Mouse (Mus musculus): Measurements from ENCODE around the gene Fer1l4.

The Fer1l4 gene

DNA sequence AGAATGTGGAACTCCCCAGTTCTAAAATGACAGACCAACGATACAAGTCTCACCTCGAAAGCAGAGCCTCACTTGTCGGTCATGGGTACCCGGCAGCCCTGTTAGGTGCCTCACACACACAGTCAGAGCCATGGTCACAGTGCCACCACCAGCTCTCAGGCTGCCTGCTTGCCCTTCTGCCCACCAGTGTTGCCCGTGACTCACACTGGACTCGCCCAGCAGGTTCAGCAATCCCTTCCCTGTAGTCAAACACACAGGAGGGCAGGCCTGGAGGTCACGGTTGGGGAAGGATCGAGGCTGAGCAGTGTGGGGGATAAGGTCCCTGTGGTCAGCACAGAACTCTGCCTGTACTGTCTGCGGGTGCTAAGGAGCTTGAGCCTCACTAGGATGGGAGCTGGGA, at the start of gene Fer1l4:
Gene Fer1l4, minus strand, starts transcription at position 132 of the 400 bp plus-strand sequence.
- DNase-seq: no peak

DNA sequence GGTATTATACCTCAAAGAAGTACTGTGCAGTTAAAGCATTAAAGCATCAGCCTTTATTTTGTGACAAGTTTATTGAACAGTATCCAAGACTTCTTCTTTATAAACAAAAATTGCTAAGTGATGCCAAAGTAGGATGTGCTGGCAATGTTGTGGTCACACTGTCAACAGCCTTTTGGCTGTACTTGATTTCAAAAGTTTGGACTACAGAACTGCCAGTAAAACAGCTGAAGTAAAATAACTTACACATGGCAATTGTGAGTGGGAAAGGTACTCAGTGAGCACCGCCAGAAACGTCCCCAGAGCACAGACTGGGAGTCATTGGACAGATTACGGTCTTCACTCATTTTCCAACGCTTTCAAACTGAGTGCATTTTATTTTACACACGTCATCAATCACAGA, 39.2 kb upstream of the Fer1l4 start:
- DNase-seq: no peak

DNA sequence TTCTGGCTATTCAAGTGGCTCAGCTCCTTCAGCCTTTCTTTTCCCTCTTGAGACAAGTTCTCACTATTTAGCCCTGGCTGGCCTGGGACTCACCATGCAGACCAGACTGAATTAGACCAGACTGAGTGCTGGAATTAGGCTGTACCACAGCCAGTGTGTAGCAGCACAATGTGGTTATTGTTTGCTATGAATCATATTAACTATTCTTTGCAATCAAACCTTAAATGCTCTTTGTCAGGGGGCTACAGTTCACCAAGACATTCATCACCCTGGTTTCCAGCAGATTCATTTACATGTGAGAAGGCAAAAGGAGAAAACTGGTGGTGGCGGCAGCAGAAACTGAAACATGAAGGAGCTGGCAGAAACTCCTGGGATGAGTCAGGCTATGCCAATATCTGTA, 37.1 kb upstream of the Fer1l4 start:
- DNase-seq: no peak

DNA sequence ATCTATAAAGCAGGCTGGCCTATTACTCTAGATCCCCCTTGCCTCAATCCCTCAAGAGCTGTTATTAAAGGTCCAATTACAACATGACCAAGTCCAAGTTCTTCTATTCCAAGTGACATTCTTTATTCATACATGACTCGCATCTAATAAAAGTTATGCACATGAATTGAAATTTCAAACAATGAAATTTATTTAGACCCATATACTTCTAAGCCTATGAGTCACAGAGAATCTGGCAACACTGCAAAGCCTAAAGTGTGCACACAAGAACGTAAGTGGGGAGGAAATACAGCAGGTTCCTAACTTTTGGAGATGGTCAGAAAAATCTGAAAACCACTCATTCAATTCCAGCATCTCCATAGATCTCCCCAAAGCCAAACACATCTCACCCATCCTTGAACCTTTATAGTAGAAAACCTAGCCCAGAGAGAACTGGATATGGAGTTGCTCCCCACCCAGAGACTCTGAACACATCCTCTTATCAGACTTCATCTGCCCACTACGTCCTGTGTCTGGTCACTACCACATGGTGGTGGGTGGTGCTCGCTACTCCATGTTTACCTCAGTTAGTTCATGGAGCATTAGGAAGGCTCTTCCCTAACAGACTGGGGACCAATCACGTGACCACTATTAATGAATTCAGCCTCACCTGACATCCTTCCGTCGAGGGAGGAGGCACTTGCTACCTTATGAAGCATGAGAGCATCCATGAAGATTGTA, 34.8 kb upstream of the Fer1l4 start:
- DNase-seq: no peak

DNA sequence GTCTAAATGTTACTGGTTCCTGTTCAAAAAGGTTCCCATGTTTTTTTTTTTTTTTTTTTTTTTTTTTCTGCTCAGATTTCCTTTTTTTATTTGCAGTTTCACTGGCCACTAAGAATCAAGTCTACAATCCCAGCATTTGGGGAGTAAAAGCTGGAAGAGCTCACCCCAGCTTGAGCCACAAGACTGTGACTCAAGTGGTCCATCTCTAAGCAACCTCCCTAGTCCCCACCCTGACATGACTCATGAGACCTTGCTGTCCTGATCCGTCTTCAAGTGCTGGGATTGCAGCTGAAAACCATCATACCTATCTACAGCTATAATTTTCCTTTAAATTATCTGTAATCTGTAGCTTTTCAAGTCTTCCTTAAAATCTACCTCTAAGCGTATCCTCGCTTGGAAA, 31.8 kb upstream of the Fer1l4 start:
- DNase-seq: no peak

DNA sequence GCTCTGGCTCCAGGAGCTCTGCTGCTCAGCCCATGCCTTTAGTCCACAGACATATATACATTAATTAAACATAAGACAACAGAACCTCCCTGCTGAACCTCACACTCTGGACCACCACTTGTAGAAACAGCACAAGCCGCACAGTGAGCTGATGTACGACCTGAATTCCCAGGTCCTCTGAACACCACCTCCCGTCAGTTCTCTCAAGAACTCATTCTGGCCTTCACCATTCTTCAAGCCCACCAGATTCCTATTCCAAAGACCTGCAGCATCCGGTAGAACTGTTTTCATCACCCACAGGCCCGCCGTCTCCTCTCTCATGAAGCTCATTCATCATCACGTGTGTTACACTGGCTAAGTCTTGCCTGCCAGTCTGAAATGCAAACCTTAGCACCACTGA, 27.6 kb upstream of the Fer1l4 start:
- DNase-seq: no peak

DNA sequence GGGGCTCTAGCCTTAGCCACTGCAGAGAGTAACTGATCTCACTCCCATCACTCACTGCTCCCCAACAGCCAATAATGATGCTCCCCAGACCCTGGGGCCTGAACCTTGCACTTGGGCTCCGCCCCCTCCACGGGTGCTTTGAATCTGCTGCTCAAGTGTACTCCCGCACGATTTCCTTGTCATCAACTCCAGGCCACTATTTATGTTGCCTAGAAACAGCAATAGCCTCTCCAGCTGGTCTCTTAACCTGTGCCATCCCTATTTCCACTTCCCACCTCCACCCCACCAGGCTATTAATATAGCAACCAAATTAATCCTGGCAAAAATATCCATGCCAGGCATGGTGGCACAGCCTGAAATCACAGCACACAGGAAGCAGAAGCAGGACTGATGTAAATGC, 26.9 kb upstream of the Fer1l4 start:
- no peak for DNase-seq

DNA sequence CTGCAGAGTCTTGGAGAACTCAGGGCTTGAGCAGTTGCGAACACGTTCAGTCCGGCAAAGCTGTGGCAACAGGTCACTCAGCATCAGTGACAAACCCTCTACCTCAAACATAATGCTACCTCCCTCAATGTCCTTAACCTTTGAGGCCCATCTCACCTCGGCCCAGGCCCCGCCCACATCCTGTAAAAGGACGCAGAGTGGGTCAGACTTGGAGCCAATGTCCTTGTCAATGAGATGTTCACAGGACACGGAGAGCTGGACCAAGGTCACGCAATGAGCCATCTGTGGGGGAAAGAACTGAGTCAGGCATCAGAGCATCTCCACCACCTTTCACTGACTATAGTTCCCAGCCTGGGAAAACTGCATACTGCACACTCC, 26.4 kb upstream of the Fer1l4 start:
- DNase-seq: no peak

DNA sequence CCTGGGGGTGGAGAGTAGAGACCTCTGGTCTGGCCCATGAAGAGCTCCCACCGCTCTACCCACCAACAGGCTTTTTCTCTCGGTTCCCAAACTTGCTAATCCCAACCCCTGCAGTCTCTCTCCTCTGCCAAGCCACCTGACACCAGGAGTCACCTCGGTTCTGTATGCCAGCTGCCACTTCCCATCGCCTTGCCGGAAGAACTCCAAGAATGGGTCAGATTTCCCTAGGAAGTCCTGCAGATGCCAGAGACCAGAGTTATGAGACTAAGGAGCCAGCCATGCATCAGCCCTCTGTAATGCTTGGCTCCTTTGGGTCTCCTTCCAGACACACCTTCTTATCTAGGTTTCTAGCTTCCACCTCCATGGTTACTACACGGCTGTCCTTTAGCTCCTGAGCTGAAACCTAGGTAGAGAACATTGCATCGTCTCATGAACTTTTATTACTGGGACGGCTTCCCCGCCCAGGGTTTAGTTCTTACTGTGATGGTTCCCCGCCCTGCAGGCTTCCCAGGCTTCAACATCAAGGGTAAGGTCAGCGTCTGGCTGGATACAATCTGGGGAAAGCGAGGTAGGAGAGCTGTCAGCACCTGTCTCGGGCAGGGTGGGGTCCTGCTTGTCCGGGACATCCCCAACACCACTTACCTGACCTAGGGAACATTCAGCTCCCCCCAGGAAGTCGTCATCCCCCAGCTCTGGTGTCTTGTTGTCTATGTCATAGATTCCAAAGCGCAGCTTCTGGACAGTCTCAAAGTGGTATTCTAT, 25.9 kb upstream of the Fer1l4 start:
- no peak for DNase-seq

DNA sequence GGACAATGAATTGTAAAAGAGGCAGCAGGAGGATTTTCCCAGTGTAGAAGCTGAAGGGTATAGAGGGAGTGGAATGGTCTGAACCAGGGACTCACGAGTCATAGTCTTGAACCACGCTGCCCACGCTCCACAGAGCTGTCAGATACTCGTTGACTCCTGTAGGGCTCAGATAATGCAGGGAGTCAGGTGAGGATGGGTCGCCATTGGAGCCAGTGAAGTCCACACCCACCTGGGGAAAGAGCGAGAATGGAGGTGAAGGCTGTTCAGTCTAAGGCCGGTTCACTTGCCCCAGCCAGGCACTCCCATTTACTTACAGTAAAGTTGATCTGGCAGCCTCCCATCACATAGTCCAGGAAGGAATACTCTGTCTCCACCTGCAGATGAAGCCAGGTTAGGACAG, 24.7 kb upstream of the Fer1l4 start:
- no peak for DNase-seq

DNA sequence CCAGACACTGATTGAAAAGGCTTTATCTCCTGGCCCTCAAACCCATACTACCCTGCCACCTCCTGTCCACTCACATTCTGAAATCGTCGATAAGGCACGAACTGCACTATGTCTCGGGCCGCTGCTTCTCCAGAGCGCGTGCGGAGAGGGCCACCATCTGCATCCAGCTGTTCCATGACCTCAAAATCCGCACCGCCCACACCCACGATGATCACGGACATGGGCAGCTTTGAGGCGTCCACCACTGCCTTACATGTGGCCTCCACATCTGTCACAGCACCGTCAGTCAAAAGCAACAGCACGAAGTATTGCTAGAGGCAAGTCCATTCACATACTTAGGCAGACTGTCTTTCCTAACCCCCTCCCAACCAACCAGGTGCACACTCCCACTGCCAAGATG, 21.0 kb upstream of the Fer1l4 start:
- no peak for DNase-seq

DNA sequence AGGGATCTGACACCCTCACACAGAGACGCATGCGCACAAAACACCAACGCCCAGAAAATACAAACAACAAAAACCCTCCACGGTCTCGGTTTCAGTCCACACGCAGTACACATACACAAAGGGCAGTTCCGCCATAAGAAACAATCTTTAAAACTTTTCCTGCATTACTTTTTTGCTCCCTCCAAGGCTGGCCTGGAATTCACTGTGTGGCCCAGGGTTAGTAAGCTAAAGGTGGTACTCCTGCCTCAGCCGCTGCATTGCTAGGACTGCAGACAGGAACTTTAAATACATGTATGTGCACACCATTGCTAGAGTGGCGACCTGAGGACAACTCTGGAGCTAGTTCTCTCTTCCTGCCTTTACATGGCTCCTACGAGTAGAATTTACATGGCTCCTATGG, 18.5 kb upstream of the Fer1l4 start:
- no peak for DNase-seq

DNA sequence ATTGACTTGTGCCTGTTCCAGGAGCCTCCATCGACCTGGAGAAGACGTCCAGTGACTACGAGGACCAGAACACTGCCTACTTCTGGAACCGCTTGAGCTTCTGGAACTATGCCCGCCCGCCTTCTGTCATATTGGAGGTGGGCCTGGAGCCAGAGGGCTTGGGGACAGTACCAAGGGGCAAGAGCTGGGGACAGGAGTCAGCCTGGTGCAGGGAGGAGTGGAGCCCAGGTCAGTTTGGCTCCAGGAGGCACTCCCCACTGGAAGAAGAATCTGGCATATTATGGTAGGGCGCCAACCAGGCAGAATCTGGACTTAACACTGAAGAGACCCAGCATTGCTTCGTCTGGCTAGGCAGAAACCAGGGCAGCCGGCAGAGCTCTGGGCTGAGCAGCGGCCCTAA, 15.2 kb upstream of the Fer1l4 start:
- DNase-seq: peak; percentile 67

DNA sequence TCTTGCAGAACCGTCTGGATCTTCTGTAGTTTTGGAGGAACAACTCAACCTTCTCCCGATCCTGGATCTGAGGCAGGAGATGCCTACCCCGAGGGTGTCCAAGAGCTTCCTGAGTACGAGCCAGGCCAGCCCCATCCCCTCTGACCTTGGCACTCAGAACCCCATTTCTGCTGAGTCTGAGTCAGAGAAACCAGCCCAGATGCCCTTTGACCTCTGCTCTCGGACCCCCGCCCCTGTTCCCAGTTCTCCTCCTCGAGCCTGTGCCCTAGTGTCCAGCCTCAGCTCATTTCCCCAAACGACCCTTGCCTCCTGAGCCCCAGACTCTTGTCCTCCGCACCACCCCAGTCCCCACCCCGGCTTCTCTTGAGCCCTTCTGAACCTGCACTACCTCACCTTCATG, 13.4 kb upstream of the Fer1l4 start:
- no peak for DNase-seq

DNA sequence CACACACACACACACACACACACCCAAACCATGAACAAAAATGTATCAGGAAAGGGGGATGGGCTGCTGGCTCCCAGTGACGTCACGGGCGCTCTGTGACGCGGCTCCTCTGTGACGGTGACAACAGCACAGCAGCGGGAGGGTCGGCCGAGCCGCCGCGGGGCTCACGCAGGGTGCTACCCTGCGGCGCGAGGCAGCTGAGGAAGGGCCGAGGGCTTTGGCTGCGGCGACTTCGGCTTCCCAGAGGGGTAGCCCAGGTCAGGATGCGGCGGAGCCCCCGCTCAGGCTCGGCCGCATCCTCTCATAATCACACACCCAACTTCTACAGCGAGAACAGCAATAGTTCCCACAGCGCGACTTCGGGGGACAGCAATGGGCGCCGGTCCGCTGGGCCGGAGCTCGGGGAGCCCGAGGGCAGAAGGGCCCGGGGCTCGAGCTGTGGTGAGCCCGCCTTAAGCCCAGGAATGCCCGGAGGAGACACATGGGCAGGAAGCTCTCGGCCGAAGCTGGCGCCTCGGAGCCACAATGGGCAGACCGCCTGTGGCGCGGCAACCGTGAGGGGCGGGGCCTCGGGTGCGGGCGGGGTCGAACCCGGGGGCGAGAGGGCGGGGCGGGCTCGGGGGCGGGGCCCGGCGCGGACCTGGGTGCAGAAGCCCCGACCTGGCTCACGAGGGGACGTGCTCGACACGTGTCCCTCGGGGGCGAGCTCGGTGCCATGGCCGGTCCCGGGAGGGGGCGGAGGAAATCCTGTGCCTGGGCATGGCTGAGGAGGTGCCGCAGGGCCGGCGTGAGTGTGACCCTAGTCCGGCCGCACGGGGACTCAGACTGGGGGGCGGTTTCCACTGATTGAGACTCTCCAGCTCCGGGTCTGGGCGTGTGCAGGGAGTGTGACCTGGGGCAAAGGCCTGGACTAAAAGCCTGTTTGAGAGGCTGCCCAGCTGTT, 12.6 kb upstream of the Fer1l4 start, which contains the start of gene Spag4:
Gene Spag4, plus strand, starts transcription at position 77 of the 943 bp plus-strand sequence.
- DNase-seq: peak; percentile 58

DNA sequence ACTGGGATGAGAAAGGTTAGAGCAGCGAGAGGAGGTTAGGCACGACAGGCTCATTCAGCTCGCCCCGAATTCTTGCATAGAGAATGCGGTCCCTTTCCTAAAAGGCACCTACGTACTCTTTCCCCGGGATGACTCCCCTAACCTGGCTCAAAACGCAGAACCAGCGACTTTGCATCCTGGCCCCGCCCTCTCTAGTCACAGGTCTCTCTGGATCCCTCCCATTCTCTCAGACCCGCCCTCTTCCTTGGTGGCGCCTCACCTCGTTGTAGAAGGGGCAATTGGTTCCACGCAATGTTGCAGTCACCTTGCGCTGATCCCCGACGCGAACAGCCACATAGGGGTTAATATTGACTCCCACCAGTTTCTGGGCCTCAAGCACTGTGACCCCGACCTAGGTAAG, 4.8 kb downstream of the Fer1l4 start:
- DNase-seq: no peak

DNA sequence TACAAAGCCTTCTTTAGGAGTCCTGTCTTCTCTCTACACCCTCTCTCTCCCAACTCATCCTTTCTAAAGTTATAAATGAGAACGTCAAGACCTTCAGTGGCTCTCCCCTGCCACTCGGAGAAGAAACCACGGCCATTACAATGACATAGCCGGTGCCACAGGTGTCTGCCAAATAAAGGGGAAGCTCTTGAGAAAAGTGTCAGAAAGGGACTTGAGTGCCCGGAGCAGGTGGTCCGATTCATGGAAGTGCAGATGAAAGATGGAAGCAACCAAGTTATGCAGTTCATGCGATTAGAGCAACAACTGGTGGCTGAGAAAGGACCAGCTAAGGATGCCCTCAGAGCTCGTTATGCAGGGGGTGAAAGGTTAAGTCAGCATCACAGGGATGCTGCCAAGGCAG, 9.8 kb downstream of the Fer1l4 start:
- no peak for DNase-seq

DNA sequence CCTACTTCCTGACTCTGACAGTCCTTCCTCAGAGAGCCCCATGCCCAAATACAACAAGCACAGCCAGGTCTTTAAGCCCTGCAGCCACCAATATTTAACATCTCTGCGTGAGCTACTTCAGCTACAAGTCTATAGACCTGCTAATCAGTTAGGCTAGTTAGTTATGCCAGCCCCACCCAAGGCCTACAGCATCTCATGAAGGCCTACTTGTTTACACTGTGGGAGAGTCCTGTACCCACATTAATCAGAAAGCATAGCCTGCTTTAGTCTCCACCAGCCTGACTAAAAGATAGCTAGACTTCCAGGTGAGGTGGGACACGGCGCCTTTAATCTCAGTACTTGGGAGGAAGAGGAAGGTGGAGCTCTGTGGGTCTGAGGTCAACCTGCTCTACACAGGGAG, 13.4 kb downstream of the Fer1l4 start:
- DNase-seq: no peak

DNA sequence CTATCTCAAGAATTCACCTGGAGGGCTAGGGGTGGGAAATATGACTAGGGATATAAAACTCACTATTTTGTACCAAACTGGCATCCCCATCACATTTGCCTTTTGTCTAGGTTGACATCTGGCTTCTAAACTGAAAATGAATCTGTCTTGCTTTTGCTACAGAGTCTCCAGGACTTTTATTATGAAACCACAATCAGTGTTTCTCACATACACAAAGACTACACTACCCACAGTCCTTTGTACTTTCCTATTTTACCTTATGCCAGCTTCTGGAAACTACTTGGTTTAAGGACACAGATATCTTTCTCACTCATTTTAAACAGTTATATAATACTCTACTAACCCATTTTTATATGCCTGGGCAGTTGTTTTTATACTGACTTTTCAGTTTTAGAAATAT, 27.3 kb downstream of the Fer1l4 start:
- no peak for DNase-seq

DNA sequence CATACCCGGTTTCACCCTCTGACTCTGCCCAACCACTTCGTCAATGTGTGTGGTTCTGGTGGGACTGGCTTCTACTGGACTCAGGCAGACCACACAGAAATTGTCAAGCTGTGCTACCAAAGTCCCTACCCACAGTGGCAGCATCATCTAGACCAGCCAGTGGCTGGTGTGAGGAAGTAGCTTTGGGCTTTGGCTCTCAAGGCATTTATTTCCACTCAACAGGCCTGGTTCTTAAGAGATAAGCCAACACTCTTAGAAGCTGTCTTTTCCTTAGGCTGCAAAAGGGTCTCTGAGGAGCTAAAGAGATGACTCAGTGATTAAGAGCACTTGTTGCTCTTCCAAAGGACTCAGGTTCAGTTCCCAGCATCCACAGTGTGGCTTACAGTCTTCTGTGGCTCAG, 31.0 kb downstream of the Fer1l4 start:
- DNase-seq: no peak

DNA sequence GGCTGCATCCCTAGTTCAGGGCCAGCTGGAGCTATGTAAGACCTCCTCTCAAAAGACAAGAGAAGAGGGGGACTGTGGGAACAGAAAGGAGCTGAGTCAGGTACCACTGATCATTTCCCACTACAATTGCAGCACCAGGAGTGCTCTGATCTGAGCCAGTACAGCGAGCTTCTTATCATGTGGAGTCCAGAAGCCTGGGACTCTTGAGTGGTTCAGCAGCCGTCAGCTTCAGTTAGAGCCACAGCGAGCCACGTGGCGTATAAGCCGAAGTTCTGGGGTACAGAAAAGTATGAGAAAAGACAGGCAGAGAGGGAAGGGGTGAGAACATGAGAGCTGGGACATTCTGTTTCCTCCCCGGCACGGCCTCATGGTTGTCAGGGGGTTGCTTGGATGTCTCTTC, 31.5 kb downstream of the Fer1l4 start:
- DNase-seq: no peak

DNA sequence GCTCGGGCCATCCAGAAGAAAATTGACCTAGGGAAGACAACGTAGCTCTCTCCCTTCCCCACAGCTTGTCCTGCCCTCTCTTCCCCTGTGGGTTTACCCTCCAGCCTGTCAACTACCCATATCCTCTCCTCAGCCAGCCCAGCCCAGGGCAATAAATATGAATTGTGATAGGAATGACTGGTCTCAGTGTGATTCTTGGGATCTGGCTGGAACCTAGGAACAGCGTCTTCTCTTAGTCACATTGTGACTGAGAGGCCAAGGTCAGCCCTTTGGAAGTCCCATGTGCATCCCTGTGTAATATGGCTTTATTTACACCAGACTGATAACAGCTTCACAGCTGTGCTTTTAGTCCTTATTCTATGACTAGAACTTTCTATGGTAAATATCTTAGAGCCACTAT, 34.6 kb downstream of the Fer1l4 start:
- no peak for DNase-seq

DNA sequence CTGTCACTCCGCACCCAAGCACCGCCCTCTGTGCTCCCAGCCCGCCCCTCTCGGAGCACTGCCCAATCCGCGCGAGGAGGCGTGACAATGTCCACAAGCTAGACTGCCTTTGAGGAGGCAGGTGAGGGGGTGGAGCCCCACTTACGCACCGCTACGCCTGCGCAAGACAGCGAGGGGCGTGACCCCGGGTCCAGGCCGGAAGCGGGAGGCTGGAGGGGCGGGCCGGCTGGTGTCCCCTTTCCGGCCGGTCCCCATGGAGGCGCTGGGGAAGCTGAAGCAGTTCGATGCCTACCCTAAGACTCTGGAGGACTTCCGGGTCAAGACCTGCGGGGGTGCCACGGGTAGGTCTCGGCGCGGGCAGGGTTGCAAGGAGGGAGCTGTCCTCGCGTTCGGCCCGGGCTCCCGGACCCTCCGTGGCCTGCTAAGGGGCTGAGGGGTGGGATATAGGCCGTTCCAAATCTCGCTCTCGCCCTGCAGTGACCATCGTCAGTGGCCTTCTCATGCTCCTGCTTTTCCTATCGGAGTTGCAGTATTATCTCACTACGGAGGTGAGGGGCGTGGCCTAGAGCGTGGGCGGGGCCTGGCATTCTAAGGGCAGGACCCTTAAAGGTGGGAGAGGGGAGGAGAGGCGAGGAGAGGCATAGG, 44.7 kb downstream of the Fer1l4 start, which contains the start of the genes 6430550D23Rik and Ergic3:
Gene 6430550D23Rik, minus strand, starts transcription at position 90 of the 645 bp plus-strand sequence.
Gene Ergic3, plus strand, starts transcription at position 158 of the 645 bp plus-strand sequence.
- DNase-seq: peak; percentile 98
